Mouse (Mus musculus) cerebellum, postnatal 36 days (tissue): ENCODE results near the gene Cpb2.

Experiments used
- DNase-seq, 2 experiments: peaks; one replicate each; pipeline ENCODE4 v3.0.0; 2021 to 2022; ENCODE audit warnings: mixed read lengths in 2 of 2

Cpb2 gene

DNA sequence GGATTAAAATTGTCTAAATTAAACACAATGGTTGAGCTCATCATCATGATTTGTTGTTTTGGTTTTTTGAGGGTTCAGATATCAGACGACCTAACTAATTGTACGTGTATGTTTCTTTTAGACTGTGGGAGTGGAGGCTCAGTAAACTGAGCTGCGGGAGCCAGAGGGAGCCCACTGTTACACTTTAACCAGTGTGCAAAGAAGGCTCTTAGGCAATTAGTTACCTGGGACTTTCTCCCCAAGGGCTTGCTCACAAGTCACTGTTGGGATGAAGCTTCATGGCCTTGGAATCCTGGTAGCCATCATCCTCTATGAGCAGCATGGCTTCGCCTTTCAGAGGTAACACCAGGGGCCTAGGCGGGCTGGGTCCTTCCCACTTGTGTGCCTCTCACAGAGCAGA, at the start of gene Cpb2:
Cpb2 (plus strand) TSS at position 201 of the 400 bp plus-strand sequence.
- no peak for DNase-seq

DNA sequence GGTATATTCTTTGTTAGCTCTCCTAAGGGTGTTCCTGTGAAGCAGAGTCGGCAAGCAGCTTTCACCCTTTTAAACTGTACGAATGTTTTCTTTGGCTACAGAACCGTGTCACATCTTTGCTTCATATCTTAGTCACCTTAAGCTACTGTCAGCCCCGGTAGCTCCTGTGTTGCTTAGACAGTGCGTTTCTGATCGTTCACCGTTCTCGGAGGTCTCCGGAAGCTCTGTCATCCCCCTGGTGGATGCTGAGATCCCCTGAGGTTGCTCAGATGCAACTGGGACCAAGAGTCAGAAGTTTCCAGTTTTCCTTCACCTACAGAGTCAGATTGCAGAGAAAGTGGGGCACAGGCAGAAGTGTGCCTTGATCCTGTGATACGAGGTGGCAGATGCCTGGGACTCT, 49.7 kb upstream of the Cpb2 start:
- DNase-seq = no peak

DNA sequence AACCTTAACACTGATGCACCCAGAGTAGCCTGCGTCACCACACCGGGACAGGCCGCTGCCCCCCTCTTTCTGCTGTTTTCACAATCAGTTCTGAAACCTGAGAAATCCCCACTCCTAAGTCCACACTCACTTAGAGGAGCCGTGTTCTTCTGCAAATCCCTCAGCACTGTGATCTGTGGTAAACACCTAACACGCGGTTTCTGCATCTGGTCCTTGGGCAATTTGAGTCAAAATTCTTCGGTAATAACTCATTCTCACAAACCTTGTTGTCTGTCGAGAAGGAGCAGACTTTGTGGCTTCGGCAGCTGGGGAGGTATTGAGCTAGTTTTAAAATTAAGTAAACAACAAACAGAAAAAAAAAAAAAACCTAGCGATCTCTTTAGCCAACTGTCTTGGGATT, 49.2 kb upstream of the Cpb2 start:
- DNase-seq = no peak

DNA sequence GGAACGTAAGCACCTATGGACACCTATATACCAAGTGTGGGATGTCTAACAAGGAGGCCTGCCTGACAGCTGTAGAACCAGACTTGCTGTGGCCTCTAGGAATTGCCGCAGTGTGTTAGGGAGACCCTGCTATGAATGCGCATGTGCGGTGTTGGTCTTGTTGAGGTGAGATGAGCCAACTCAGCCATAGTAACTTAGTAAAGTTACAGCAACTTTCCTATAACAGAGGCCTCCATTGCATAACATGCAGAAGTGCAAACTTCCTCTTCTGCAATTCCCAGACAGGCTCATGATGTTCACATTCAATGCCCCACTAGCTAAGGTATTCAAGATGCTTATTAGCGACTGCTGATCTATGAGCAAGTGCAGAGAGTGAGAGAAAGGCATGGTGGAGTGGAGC, 46.6 kb upstream of the Cpb2 start:
- DNase-seq = no peak

DNA sequence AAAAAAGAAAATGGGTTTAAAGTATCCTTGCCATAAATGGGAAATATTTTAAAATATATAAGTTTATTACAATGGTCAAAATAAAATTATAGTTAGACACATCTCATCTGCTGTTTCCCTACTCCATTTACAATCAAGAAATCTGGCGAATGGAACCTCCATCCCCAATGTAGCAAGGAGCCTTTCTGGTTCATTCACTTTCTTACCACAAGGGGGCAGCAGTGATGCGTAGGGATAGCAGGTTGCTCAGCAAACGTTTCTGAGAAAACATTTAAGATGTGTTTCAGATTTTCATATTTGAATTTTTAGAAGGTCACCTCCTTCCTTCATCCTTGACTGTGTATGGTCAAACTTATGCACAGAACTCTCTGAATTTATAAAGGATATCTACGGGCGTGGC, 45.1 kb upstream of the Cpb2 start:
- peak; percentile 37 to 59 for DNase-seq

DNA sequence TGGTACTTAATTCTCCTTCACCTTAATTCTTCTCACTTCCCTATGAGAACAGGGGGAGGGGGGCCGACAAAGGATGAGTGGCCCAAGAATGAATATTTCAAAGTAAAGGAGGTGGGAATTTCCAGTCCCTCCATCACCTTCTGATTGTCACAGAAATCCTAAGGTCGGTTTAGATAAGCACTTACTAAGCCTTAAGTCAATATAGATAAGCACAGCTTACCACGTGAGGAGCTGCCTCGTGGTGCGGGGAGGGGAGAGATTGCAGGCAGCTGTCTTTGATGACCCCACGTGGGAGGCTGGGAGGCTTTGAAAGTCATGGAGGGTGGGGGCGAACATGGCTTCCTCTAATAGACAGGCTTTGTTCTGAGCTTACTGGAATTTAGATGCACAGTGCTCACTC, 44.4 kb upstream of the Cpb2 start:
- DNase-seq = no peak

DNA sequence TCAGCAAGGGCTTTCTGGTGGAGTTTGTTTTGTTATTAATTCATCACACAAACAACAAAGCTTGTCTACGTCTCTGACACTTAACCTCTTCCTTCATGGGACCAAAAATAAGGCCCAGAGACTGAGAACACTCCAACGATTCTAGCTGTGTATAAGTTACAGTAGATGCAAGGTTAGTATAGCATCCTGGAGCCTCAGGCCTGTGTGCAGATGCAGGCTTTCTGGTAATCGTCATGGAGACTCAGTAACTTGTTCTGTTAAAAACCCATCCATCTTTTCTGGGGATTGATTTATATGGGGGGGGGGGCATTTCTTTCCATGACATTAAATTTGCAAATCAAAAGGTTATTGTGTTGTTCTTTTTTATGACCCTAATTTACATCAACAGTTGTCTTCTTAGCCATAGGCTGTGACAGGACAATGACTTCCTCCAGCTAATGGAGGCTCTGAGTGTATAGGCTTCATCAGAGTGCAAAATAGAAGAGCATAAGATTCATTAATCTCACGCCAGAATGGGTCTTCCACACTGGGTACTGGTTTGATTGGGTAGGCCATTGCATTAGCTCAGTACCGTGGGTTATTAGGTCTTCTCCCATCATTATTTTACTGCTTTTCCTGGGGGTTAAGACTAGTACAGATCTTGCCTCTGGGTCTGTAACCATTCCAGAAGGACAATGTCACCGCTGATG, 36.6 kb upstream of the Cpb2 start:
- no peak for DNase-seq

DNA sequence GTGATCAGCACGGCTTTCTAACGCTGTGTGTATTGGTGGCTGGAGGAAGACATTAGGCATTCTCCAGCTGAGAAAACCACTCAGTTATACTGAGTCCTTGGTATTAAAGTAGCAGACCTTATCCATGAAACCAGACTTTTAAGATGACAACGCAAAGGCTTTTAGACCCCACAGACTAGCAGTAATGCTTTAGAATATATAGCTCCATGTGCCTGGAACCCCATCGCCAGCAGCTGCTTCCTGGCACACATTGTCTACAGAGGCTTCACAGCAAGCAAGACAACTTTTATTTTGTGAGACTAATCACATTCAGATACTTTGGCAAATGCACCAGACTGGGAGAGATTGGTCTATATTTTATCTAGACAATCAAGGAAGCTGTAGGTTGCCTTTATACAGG, 35.8 kb upstream of the Cpb2 start:
- no peak for DNase-seq

DNA sequence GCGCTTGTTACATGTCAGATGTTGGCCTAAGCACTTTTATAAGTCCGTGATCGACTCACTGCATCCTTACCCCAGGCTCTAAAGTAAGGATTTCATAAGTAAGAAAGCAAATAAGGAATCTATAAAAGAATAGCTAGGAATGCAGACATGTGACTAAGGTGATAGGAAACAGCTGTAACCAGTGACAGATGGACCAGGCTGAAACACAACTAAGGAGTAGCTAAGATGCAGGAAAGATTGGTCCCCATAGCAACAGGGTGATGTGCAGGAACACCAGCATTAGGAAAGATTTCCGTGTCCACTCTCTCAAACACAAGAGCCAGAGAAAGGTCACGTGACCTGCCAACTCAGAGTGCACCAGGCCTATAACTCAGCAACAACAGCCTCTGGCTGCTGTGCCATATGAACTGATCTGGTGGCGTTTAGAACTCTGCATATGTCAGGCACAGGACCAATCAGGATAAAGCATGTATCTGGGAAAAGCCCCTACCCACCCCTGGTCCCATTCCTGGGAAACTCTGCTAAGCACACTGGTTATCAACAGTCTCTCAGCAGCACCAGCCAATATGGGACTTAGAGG, 33.4 kb upstream of the Cpb2 start:
- no peak for DNase-seq

DNA sequence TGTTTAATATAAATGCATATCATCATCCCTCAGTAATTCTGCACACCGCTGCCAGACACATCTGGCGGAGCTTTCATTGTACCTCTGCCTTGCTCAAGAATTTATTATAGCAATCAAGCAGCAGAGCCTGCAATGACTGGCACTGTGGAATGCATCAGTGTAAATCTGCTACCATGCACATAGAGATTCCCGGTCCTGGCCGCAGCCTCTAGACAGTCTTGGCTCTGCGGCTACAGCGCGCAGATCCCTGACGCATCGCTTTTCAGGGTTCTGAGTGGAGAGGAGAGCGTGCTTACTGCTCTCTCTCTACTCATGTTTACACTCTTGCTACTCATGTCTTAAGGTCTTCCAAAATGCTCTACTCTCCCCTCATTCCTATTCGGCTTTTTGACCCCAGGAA, 28.3 kb upstream of the Cpb2 start:
- DNase-seq = no peak

DNA sequence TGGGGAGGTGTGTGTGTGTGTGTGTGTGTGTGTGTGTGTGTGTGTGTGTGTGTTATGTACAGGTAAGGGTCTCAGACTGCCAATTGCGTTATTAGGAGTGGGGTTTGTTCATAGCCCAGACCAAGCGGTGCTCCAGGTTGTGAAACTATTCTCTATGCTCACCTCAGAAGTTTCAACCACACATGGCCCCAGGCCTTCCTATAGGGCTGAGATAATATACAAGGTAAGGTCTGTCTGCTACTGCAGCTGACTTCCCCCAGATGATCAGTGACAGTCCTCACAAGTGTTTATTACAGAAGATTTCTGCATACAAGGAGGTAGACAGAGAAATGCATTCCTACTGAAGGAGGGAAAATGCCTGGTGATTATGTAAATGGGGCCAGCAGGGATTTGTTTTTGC, 23.2 kb upstream of the Cpb2 start:
- DNase-seq = no peak

DNA sequence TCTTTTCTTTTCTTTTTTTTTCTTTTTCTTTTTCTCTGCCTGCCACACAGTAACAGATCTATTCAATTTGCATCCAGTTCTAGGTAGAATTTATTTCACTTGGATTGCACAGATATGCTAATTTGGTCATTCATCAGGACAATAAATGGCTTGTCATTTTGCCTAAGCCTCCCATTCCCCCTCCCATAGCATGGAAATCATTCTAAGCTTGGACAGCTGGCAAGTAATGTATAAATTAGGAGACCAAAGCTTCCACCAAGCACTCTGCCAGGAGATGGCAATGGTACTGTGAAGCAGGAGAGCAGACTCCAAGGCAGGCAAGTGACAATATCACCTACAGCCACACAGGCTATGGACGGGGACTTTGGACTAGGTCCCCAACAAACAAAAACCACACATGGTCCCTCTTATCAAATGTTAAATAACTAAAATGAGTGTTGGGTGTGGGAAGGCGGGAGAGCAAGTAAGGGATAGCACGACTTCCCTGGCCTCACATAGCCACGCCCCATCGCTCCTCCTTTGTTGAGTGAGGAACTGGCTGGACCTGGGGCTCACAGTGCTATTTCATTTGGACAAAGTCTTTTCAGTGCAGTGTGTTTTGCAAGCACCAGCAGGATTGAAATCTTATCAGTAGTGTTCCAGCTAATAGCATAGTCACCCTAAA, 22.7 kb upstream of the Cpb2 start:
- no peak for DNase-seq

DNA sequence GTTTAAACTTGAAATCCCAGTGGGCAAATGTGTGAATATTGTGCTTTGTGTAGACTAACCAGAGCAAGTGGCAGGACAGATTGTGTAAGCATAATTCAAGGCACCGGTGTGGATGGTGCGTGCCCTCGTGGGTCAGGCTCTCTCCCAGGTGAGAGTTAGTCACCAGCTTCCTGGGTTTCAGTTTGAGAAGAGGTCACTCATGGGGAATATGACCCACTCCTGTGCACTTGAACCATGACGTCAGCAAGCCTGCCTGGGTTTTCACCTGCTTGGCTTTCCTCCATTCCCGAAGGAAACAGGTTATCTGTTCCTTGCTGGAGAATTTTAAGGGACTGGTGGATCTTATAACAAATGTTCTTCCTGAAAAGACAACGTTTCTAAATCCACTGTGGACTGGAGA, 19.7 kb upstream of the Cpb2 start:
- no peak for DNase-seq

DNA sequence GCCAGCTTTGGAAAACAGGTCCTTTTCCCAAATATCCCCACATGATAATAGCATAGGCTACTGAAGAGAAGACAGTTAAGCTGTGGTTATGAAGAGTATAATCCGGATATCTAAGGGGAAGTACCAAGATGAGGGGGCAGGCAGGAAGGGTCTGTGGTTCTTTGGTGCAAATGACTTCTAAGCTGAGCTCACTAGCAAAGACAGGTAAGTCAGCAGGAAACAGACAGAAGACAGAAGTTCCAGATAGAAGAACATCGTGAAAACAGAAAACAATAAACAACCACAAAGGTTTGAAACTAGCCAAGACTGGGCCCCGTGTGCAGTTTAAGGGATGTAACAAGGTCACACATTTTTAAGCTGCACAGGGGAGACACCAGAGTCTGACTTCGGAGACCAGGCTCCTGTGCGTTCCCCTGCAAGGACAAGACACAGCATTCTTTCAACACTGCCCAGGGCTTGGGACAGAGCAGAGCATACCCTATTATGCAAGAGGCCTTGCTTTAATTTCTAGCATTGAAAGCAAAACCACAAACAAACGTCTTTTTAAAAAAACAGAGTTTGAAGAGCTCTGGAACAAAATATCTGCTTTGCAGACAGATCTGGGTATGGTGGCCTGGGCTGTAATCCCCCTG, 14.5 kb upstream of the Cpb2 start:
- no peak for DNase-seq

DNA sequence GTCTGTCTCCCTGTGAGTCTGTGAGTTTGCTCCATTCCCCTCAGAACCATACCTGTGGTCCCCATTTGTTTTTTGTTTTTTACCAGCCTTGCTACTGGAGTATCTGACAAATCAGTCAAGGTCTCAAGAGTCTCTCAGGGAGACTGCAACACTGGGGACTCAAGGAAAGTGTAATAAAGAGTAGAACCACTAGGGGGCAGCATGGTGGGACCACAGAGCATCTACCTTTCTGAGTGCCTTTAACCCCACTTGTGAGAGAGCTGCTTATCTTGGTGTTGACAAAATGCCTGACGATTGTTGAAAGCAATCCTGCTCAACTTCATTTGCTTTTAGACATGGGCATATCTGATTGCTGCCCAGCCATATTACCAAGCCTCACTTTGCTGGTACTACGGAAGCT, 12.3 kb upstream of the Cpb2 start:
- peak; percentile 6 to 16 for DNase-seq

DNA sequence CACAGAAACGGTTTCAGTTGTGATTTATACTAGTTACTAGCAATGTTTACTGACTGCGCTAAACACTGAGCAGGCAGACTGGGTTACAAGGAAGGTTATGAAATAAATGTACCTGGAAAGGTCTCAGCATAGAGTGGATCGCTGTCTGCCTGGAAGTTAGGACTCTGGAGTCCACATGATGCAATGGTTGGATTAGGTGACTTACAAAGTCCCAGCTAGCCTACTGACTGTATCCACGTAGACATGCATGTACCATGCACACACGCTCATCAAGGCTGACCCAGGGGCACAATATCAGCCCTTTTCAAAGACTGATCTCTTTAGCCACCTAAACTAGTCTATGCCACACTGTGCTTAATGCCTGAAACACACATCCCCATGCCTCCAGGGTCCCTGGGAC, 9.0 kb upstream of the Cpb2 start:
- no peak for DNase-seq

DNA sequence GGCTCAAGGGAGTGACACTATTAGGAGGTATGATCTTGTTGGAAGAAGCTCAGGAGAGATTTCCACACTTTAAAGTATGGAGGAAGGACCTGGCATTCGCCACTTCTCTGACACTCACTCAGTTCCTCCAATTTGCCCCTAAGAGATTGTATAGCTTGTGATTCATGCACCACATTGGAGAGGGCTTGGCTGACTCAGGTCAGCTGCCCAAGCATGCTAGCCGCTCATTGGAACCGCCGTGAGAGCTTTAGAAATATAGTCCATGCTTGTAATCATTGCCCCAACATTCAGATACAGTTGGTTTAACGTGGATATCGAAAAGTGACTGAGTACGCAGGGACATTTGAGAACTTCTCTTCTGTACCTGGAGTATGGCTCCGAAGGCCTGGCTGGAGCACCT, 6.5 kb upstream of the Cpb2 start:
- DNase-seq = no peak

DNA sequence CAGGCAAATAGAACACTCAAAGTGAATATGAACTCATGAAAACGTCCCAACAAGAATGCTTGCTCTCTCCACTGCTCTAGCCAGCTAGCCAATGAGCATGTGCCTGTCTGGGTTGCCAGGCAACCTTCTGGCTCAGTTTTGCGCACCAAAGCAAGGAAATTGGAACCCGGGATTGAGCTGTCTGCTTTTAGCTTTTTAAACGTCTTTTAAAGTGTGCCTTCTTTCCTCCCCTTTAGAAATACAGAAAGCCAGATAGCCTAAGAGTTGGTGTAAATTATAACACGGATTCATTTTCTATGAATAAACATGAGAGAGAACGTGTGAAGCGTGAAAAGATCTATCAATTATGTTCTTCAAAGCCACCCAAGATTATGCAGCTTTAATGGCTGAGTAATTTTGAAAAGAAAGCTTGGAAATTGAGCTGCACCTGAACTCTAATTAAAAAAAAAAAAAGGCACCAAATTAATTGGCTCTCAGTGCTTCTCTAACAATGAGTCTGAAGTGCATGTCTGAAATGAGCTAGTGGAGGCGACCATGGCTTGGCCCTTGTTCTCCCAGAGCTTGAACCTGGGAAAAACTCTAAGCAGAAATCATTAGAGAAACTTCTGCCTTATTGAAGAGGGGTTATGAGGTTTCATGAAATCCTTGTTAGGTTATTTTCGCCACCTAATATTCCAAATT, 6.0 kb upstream of the Cpb2 start:
- DNase-seq = no peak

DNA sequence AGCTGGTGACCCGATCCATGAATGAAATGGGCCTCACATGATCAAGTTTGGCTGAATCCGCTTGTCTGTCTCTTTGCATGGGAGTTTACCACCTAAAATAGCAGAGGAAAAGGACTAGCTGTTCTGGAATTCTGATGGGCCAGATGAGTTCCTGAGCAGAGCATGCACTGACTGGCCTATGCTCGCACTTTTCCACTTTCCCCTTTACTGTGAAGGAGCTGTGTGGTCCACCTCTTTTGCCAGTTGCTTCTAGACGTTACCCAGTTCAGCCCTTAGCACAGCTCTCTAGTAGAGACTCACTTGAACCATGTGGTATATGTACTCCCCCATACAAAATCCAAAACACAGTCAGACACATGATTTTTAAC, 5.5 kb upstream of the Cpb2 start:
- no peak for DNase-seq

DNA sequence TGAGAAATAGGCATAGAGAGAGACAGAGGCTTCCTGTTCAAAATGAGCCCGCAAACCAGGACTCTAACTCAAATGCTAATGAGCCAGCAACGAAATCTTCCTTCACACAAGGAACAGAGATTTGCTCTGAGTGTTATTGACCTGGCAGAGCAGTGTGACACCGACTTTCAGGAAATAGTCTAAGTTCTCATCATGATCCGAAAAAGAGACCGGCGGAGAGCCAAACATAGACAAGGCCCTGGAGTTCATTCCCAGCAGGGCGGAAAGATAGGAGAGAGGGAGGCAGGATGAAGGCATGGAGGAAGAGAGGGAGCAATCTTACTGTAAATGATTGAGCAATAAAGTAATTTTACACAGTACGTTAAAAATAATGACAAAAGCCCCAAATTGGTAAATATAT, 5.0 kb upstream of the Cpb2 start:
- no peak for DNase-seq

DNA sequence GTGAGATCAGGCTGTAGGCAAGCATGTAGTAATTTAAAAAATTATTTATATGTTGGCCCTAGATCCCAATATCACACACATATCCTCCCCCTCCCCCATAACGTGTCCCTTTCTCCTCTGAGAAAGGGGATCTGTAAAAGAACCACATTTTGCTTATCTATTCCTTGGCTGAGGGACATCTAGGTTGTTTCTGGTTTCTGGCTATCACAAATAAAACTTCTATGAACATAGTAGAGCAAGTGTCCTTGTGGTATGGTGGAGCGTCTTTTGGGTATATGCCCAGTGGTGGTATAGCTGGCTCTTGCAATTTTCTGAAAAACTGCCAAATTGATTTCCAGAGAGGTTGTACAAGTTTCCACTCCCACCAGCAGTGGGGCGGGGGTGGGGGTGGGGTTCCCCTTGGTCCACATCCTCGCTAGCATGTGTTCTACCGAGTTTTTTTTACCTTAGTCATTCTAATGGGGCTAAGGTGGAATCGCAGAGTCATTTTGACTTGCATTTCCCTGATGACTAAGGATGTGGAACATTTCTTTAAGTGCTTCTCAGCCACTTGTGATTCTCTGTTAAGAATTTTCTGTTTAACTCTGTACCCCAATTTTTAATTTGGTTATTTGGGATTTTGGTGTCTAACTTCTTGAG, 3.9 kb upstream of the Cpb2 start:
- DNase-seq = no peak

DNA sequence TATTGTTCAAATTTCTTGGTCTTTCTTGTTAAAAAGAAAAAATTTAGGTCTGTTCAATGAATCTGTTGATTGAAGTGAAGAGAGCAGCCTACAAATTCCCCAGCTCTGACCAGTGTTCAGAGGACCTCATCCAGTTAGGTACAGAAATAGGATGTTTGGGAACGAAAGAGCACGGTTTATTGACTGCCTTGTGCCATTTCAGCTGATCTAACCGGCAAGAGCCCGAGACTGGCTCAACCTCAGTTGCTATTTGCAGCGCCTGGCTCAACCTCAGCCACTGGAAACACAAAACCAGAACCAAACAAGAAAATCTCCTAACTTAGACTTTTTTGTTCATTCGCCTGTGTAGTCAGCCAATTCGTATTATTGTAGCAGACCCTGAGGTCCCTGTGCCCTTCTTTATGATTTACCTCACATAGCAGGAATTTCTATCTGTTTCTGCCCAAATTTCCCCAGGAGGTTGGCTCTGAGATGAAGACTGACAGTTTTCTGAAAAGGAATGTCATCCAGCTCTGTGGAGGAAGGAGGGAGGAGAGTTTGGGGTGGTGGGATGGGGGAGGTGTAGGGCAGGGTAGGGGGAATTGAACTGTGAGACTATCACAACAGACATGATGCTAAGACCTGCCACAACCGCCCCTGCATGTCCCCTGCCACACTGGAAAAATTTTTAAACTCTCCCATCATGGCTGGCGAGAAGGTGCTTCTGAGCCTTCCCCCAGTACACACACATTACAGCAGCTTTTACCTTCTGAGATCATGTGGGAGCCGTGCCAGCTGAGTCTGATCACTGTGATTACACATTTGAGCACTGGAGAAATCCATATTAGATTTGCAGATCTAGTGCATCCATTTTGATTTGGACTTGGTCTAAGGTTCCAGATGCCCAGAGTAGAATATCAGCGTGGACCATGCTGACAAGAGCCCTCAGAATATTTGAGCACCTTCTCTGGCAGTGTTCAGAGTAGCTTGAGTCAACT, 4.2 kb downstream of the Cpb2 start:
- no peak for DNase-seq
